Mouse (Mus musculus): ENCODE measurements around the gene Irgm2.

Irgm2 gene

DNA sequence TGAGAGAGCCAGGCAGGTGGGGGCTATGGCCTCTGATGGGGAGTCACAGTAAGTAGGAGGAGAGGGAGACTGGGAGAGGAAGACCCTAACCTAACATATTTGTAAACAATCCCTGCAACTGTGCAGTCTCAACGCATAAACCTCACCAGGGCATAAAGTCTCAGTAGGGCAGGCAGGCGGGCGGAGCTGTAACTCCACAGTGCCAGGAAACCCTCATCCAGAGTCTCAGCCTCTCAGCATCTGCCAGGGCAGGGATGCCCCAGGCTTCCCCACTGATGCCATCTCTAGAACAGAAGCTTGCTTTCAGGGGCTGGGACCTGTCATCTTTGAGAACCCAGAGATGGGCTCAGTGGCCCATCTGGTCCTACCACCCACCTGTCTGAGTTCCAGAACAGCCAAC is 62.9 kb downstream of the Irgm2 start:
- no peak for DNase-seq

DNA sequence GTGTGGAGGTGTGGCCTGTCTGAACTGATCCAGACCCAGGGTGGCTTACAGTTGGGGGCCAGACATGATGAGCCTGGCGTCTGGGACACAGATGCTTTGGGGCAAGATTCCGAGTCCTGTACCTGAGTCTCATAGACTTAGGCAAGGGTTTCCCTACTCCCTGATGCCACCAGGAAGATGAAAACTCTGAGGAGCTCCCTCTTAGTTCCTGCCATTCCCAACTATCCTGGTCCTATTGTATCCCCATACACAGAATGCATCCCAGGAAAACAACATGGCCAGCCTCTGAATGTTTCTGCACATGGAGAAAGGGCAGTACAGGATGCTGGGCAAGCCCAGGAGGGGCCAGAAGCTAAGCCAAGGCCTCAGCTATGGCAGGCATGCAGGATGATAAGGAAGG is 64.1 kb downstream of the Irgm2 start:
- DNase-seq = no peak

DNA sequence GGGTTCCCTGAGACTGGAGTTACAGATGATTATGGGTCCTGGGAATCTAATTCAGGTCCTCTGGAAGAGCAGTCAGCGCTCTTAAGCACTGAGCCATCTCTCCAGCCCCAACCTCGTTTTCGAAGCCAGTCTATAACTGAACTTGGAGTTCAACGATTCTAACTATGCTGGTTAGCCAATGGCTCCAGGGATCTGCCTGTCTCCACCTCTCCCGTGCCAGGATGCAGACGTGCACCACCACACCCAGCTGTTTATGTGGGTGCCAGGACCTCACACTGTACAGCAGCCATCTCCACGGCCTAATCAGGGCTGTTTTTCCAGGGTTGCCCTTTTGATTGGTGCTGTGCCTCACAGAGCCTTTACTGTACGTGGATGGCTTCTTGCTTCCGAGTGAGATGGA is 65.1 kb downstream of the Irgm2 start:
- DNase-seq = no peak

DNA sequence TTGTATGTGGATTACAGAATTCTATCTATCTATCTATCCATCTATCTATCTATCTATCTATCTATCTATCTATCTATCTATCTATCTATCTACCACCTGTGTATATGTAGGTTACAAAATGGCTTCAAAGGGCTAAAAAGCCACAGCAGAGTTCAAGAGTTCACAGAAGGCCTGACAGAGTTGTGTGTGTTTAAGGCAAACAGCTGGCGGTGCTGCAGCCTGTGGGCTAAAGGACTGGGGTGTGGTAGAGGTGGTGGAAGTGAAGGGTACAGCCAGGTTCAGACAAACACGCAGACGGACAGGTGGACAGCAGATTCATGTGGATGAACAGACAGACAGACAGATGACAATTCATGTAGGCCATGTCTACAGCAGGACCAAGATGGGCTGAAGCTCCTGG is 68.9 kb downstream of the Irgm2 start:
- no peak for DNase-seq
